Mouse (Mus musculus): ENCODE data around the gene D930007J09Rik. TPM values are rescaled to one million over a fixed set of nuclear protein-coding genes. Genes with fewer than 3 reads are reported as not detected.

Gene D930007J09Rik
- polyA plus RNA-seq, 1 experiment, result not detected

DNA sequence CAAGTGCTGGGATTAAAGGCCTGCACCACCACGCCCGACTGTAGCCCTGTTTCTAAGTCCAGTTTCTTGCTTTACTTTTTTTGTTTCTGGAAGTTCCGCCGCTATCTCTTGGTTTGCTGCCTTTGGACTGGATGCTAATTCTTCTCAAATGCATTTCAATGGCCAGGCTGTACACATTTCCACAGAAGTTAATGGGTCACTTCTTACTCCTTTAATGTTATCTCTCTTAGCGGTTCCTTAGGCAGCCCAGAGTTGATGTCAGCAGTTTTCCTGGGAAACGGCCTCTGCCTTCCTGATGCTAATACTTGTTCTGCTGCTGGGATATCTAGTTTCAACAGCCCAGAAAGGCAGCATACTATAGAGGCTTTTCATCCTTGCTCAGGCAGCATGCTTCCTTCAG is 20.5 kb upstream of the D930007J09Rik start:
- 88% methylated on average over 6 of the region's 6 CpGs for WGBS

GRCm38 (mm10) chr13:32821671-32822070 is 19.0 kb upstream of the D930007J09Rik start:
- 99% methylated on average over 4 of the region's 4 CpGs for WGBS
- no peak for DNase-seq (ENCODE audit: low read depth, low spot score)

More for the DNA sequence above, 20.5 kb upstream of the D930007J09Rik start:
- no peak for DNase-seq (ENCODE audit: low read depth, low spot score)

GRCm38 (mm10) chr13:32819926-32820325 is 17.3 kb upstream of the D930007J09Rik start:
- WGBS, result 93% methylated on average over 5 of the region's 5 CpGs

GRCm38 (mm10) chr13:32819241-32819640 is 16.6 kb upstream of the D930007J09Rik start:
- no peak for DNase-seq (ENCODE audit: low read depth, low spot score)
- WGBS, result 79% methylated on average over 3 of the region's 3 CpGs

More at GRCm38 (mm10) chr13:32819926-32820325, 17.3 kb upstream of the D930007J09Rik start:
- DNase-seq (ENCODE audit: low read depth, low spot score), result no peak

DNA sequence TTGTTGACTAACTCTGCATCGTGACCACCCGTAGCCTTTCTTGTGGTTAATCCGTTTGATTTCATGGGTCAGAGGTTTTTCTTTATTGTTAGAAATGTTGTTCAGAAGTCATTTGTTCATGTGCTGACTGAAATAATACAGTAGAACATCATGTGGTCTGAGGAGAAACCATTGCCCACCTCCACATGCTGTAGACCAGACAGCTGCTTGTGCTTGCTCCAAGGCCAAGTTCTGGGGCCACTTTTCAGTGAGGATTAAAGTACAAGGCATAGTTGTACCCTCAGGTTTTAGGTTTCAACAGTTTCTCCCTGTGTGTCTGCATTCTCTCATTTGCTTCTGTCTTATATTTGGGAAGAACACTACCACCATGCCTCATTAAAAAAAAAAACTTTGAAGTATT is 5.0 kb upstream of the D930007J09Rik start:
- DNase-seq (ENCODE audit: low read depth, low spot score), result no peak
- 93% methylated on average over 3 of the region's 3 CpGs for WGBS

DNA sequence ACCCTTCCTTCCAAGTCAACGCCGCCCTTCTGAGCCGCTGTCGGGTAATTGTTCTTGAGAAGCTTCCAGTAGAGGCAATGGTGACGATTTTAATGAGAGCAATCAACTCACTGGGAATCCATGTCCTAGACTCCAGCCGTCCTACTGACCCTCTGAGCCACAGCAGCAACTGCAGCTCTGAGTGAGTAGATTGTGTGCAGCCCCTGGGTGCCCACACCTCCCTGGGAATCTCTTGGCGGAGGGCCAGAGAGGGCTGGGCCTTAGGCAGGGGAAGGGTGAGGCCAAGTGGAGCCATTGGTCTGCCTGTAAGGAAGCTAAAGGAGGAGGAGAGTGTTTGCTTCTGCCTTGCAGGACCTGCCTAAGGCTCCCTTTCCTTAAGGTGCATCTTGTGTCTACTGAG is 4.2 kb upstream of the D930007J09Rik start:
- no peak for DNase-seq (ENCODE audit: low read depth, low spot score)
- WGBS, result 78% methylated on average over 7 of the region's 7 CpGs

- no peak for DNase-seq (ENCODE audit: low read depth, low spot score)
- WGBS, result 72% methylated on average over 4 of the region's 4 CpGs
These were observed 1.2 kb upstream of the D930007J09Rik start for GRCm38 (mm10) chr13:32803701-32804345.

GRCm38 (mm10) chr13:32801693-32802221 is 892 bp downstream of the D930007J09Rik start, which contains the start of gene Wrnip1:
Wrnip1 (plus strand) TSS chr13:32802038.
- under 1% methylated on average over 50 of the region's 51 CpGs for WGBS
- DNase-seq (ENCODE audit: low read depth, low spot score), result peak; percentile 98

- DNase-seq (ENCODE audit: low read depth, low spot score), result no peak
These were observed 1.8 kb downstream of the D930007J09Rik start for GRCm38 (mm10) chr13:32800859-32801258.

GRCm38 (mm10) chr13:32799131-32799530 is 3.5 kb downstream of the D930007J09Rik start:
- WGBS, result 74% methylated on average over 2 of the region's 2 CpGs

GRCm38 (mm10) chr13:32797085-32797484 is 5.6 kb downstream of the D930007J09Rik start:
- WGBS, result 49% methylated on average over 1 of the region's 1 CpGs
- no peak for DNase-seq (ENCODE audit: low read depth, low spot score)

More at GRCm38 (mm10) chr13:32799131-32799530, 3.5 kb downstream of the D930007J09Rik start:
- DNase-seq (ENCODE audit: low read depth, low spot score), result no peak

- 59% methylated on average over 5 of the region's 5 CpGs for WGBS
These were observed 7.5 kb downstream of the D930007J09Rik start for GRCm38 (mm10) chr13:32795166-32795565.

DNA sequence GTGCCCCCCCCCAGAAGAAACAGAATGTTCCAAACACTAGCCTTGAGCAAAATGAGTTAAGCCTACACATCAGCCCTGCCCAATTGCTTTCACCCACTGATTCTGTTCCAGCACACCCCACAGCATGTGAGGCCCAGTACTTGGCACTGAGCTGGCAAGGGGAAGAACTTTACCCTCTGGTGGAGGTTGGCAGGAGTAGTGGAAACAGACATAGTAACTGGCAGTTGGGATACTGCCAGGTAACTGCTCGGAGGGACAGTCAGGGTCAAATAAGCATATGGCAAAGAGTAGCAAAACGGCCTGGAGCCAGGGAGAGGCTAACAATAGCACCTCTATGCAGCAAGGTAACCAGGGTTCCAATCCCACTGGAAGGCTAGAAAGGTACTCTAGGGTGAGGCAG is 8.0 kb downstream of the D930007J09Rik start:
- WGBS, result 19% methylated on average over 2 of the region's 2 CpGs

More at GRCm38 (mm10) chr13:32795166-32795565, 7.5 kb downstream of the D930007J09Rik start:
- DNase-seq (ENCODE audit: low read depth, low spot score), result no peak

DNA sequence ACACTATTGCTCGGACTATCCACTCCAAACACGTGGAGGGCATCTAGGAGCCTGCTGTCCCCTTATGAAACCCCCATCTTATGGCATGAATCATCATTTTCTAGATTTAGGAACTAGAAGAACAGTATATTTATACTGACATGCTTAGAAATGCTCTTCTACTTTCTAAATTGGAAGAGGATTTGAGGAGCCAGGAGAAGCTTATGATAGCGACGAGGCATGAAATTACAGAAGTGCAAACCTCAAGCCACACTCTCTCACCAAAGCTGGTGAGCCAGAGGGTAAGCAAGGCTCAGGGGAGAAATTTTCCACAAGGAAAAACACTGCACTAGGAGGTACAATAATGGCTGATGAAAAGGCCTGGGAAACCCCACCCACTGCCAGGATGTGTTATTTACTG is 12.9 kb downstream of the D930007J09Rik start:
- 80% methylated on average over 4 of the region's 4 CpGs for WGBS
- no peak for DNase-seq (ENCODE audit: low read depth, low spot score)

More for the DNA sequence above, 8.0 kb downstream of the D930007J09Rik start:
- peak; percentile 53 for DNase-seq (ENCODE audit: low read depth, low spot score)

DNA sequence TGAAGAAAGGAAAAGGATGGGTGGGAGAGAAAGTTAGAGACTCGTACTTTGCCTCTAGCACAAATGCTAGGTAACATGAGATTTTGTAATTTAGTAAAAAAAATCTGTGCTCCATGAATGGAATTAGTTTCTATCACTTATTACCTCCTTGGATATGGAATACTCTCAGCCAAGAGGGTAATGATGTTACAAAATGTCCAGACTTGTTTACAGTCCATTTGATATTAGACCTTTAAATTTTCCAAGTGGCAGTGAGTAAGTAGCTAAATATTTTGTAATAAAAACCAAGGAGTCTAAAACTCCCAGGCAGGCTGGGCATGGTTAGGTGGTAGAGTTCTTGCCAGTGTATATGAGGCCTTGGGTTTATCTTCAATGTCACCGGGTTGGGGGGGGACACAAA is 15.1 kb downstream of the D930007J09Rik start:
- WGBS, result 69% methylated on average over 2 of the region's 2 CpGs

GRCm38 (mm10) chr13:32783816-32784215 is 18.8 kb downstream of the D930007J09Rik start, which contains the start of gene Mylk4:
Mylk4 (minus strand) TSS chr13:32783954.
- no peak for DNase-seq (ENCODE audit: low read depth, low spot score)
- 82% methylated on average over 8 of the region's 8 CpGs for WGBS

More for the DNA sequence above, 15.1 kb downstream of the D930007J09Rik start:
- no peak for DNase-seq (ENCODE audit: low read depth, low spot score)

DNA sequence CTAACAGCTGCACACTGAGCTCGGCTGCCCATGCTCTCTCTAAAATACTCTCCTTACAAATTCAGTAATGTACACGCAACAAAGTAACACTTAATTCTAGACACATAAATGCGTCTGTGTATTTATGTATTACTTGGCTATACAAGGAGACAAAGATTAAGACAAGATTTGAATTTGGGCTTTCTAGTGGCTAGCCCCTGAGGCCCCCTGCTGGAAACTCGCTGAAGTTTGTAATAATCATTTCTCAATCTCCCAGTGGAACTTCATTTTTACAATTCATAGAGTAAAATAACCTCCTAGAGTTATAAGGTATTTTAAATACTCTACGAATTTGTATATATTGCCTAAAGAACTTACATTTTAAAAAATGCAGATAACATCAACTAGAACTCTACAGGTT is 19.6 kb downstream of the D930007J09Rik start:
- DNase-seq (ENCODE audit: low read depth, low spot score), result no peak
- 52% methylated on average over 5 of the region's 5 CpGs for WGBS

- no peak for DNase-seq (ENCODE audit: low read depth, low spot score)
- 71% methylated on average over 3 of the region's 3 CpGs for WGBS
These were observed 23.8 kb downstream of the D930007J09Rik start for GRCm38 (mm10) chr13:32778861-32779260.

DNA sequence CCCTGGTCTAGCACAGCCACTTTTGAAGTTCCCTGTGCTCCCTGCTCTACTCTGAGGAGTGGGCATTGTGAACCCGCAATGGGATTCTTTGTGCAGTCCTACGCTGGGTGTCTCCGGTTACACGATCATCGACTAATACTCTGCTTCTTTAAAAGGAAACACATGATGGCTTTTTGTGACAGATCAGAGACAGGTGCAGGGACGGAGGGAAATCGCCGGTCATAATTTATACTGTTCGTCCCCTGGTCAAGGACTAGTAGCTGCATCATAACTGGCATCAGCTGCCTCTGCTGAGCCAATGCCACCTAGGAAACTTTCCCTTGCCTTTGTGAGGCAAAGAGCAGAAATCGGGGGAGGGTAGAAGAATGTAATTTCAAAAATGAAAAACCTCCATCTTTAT is 26.3 kb downstream of the D930007J09Rik start:
- 86% methylated on average over 10 of the region's 10 CpGs for WGBS
- DNase-seq (ENCODE audit: low read depth, low spot score), result no peak

DNA sequence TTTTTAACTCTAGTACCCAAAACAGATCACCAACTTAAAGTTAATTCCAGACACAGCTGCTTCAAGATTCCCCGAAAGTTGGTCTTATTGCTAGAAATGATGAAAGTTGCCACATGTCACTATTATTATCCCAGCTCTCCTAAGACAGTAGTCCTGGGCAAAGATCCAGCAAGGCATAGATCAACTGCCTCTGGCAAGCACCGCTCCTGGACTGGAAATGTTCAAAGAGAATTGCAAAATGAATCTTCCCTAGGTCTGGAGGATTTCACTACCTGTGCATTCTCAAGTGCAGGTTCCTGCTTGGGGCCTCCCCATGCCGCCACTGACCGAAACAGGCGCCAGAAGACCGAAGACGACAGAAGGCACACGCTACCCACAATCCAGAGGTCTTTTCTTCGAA is 26.8 kb downstream of the D930007J09Rik start:
- WGBS, result 84% methylated on average over 9 of the region's 9 CpGs
- no peak for DNase-seq (ENCODE audit: low read depth, low spot score)

- no peak for DNase-seq (ENCODE audit: low read depth, low spot score)
- 16% methylated on average over 3 of the region's 3 CpGs for WGBS
These were observed 32.7 kb downstream of the D930007J09Rik start for GRCm38 (mm10) chr13:32769960-32770359.
